Mouse (Mus musculus): ENCODE measurements around the gene Cabs1. TPM values are rescaled to one million over a fixed set of nuclear protein-coding genes. Genes with fewer than 3 reads are reported as not detected.

Cabs1 gene
- total RNA-seq (2021), result not detected
- long read RNA-seq, experiment 1, result 0 reads
- long read RNA-seq, experiment 2, result 0 reads

- no peak for DNase-seq
- intact Hi-C loops (cut with DNase I), result no loop called here
Observed at GRCm38 (mm10) chr5:87979139-87979538, at the start of gene Cabs1. TSS of gene Cabs1 (plus strand) at chr5:87979439.

- DNase-seq, result no peak
- intact Hi-C loops (cut with DNase I), result no loop called here
Observed at GRCm38 (mm10) chr5:87931603-87932002, 47.6 kb upstream of the Cabs1 start.

GRCm38 (mm10) chr5:87940752-87941151 lies 38.5 kb upstream of the Cabs1 start:
- intact Hi-C loops (cut with DNase I), result no loop called here
- no peak for DNase-seq

GRCm38 (mm10) chr5:87942515-87942914 lies 36.7 kb upstream of the Cabs1 start:
- DNase-seq, result no peak
- intact Hi-C loops (cut with DNase I), result no loop called here

- intact Hi-C loops (cut with DNase I), result no loop called here
Observed at GRCm38 (mm10) chr5:87951836-87952235, 27.4 kb upstream of the Cabs1 start.

GRCm38 (mm10) chr5:87969201-87969600 lies 10.0 kb upstream of the Cabs1 start, which contains the start of the genes 2310003L06Rik and Gm28434:
TSS of gene 2310003L06Rik (plus strand) at chr5:87969459.
TSS of gene Gm28434 (plus strand) at chr5:87969517.
- intact Hi-C loops (cut with DNase I), result no loop called here
- no peak for DNase-seq

More at GRCm38 (mm10) chr5:87951836-87952235, 27.4 kb upstream of the Cabs1 start:
- DNase-seq, result no peak

- intact Hi-C loops (cut with DNase I), result no loop called here
- no peak for DNase-seq
Observed at GRCm38 (mm10) chr5:87982468-87983214, 3.4 kb downstream of the Cabs1 start.

- intact Hi-C loops (cut with DNase I), result no loop called here
- DNase-seq, result no peak
Observed at GRCm38 (mm10) chr5:88002249-88002648, 23.0 kb downstream of the Cabs1 start, which contains the start of gene Smr3a. TSS of gene Smr3a (plus strand) at chr5:88002549.

GRCm38 (mm10) chr5:88005241-88005640 lies 26.0 kb downstream of the Cabs1 start:
- DNase-seq, result no peak
- intact Hi-C loops (cut with DNase I), result no loop called here

Other genes starting within 250 kb of the Cabs1 start
- not detected for gene Csn1s2a, start 204.9 kb upstream of the Cabs1 start, total RNA-seq (2021)
- not detected for gene Csn1s2b, start 171.4 kb upstream of the Cabs1 start, total RNA-seq (2021)
- not detected for gene Prr27, start 153.8 kb upstream of the Cabs1 start, total RNA-seq (2021)
- gene Odam, start 94.4 kb upstream of the Cabs1 start, total RNA-seq (2021), result not detected
- not detected for gene Csn3, start 53.9 kb upstream of the Cabs1 start, total RNA-seq (2021)
- gene 2310003L06Rik, start 10.0 kb upstream of the Cabs1 start, total RNA-seq (2021), result not detected
- gene Gm28434, start 9.9 kb upstream of the Cabs1 start, total RNA-seq (2021), result not detected
- not detected for gene Smr3a, start 23.1 kb downstream of the Cabs1 start, total RNA-seq (2021)
- gene Smr2, start 107.1 kb downstream of the Cabs1 start, total RNA-seq (2021), result not detected
- gene Gm11116, start 132.1 kb downstream of the Cabs1 start, total RNA-seq (2021), result not detected
- not detected for gene Gm11115, start 174.7 kb downstream of the Cabs1 start, total RNA-seq (2021)

Measured in gastrocnemius, postnatal 36 days (tissue).